Mouse (Mus musculus): Measurements from ENCODE around the gene Mast3. TPM values are rescaled to one million over a fixed set of nuclear protein-coding genes. Genes with fewer than 3 reads are reported as not detected.

Gene Mast3
- polyA plus RNA-seq, 1 experiment: 32.5 TPM

- Histone ChIP-seq H3K27me3 (ENCODE audit: control insufficient read depth, insufficient read depth, insufficient read length) (no peaks in the 10 kb centered on the region), H3K79me2 (ENCODE audit: control insufficient read depth, insufficient read depth) (peaks cover 24% of the 10 kb centered on the region), H3K79me3 (ENCODE audit: low read depth) (peaks cover 10% of the 10 kb centered on the region), H3K36me3 (ENCODE audit: control insufficient read depth, insufficient read depth) (peaks cover 28% of the 10 kb centered on the region), H3ac (ENCODE audit: control insufficient read depth, insufficient read length, low read depth) (no peak overlapping the region), H3K4me3 (ENCODE audit: insufficient read depth, poor library complexity, severe bottlenecking) (no peak overlapping the region)
- TF ChIP-seq CTCF (IDR thresholded peaks at IDR 0.05; ENCODE audit: control insufficient read depth, insufficient read depth, insufficient read length) (no peak), MYOD1 (IDR thresholded peaks at IDR 0.05; ENCODE audit: control insufficient read depth, insufficient read length, low read depth) (no peak), MAX (IDR thresholded peaks at IDR 0.05) (no peak)
Measured at GRCm38 (mm10) chr8:70789046-70789445, 15.8 kb downstream of the Mast3 start.

GRCm38 (mm10) chr8:70787941-70788667 is 16.8 kb downstream of the Mast3 start:
- Histone ChIP-seq H3ac (ENCODE audit: control insufficient read depth, insufficient read length, low read depth) (no peak overlapping the region), H3K27me3 (ENCODE audit: control insufficient read depth, insufficient read depth, insufficient read length) (no peaks in the 10 kb centered on the region), H3K4me3 (ENCODE audit: insufficient read depth, poor library complexity, severe bottlenecking) (no peak overlapping the region), H3K79me3 (ENCODE audit: low read depth) (peaks cover 10% of the 10 kb centered on the region), H3K36me3 (ENCODE audit: control insufficient read depth, insufficient read depth) (peaks cover 28% of the 10 kb centered on the region), H3K79me2 (ENCODE audit: control insufficient read depth, insufficient read depth) (peaks cover 24% of the 10 kb centered on the region)
- TF ChIP-seq MYOG (IDR thresholded peaks at IDR 0.05; ENCODE audit: control insufficient read depth, extremely low read depth, insufficient read length) (no peak), MYOD1 (IDR thresholded peaks at IDR 0.05; ENCODE audit: control insufficient read depth, insufficient read length, low read depth) (no peak), USF1 (IDR thresholded peaks at IDR 0.05; ENCODE audit: low read depth) (no peak), CTCF (IDR thresholded peaks at IDR 0.05; ENCODE audit: control insufficient read depth, insufficient read depth, insufficient read length) (no peak), MAX (IDR thresholded peaks at IDR 0.05) (no peak), CEBPB (IDR thresholded peaks at IDR 0.05; ENCODE audit: low read depth) (no peak), FOSL1 (IDR thresholded peaks at IDR 0.05; ENCODE audit: insufficient read depth, low read length, poor library complexity, severe bottlenecking) (no peak)

- no peak for TF ChIP-seq FOSL1 (IDR thresholded peaks at IDR 0.05; ENCODE audit: insufficient read depth, low read length, poor library complexity, severe bottlenecking)
- no peak for TF ChIP-seq MYOG (IDR thresholded peaks at IDR 0.05; ENCODE audit: control insufficient read depth, extremely low read depth, insufficient read length)
- TF ChIP-seq CEBPB (IDR thresholded peaks at IDR 0.05; ENCODE audit: low read depth): no peak
- no peak for TF ChIP-seq CTCF (IDR thresholded peaks at IDR 0.05; ENCODE audit: control insufficient read depth, insufficient read depth, insufficient read length)
- no peak for TF ChIP-seq MYOD1 (IDR thresholded peaks at IDR 0.05; ENCODE audit: control insufficient read depth, insufficient read length, low read depth)
- TF ChIP-seq MAX (IDR thresholded peaks at IDR 0.05): no peak
- TF ChIP-seq USF1 (IDR thresholded peaks at IDR 0.05; ENCODE audit: low read depth): no peak
- peaks cover 22% of the 10 kb centered on the region for H3K79me2 ChIP-seq (ENCODE audit: control insufficient read depth, insufficient read depth)
- no peak overlapping the region for H3K4me3 ChIP-seq (ENCODE audit: insufficient read depth, poor library complexity, severe bottlenecking)
- peaks cover 28% of the 10 kb centered on the region for H3K36me3 ChIP-seq (ENCODE audit: control insufficient read depth, insufficient read depth)
- peaks cover 10% of the 10 kb centered on the region for H3K79me3 ChIP-seq (ENCODE audit: low read depth)
- no peak overlapping the region for H3ac ChIP-seq (ENCODE audit: control insufficient read depth, insufficient read length, low read depth)
- no peaks in the 10 kb centered on the region for H3K27me3 ChIP-seq (ENCODE audit: control insufficient read depth, insufficient read depth, insufficient read length)
Measured at GRCm38 (mm10) chr8:70787051-70787445, 17.8 kb downstream of the Mast3 start.

GRCm38 (mm10) chr8:70786291-70787050 is 18.4 kb downstream of the Mast3 start:
- no peak overlapping the region for H3K4me3 ChIP-seq (ENCODE audit: insufficient read depth, poor library complexity, severe bottlenecking)
- H3K79me3 ChIP-seq (ENCODE audit: low read depth): peaks cover 4% of the 10 kb centered on the region
- no peaks in the 10 kb centered on the region for H3K27me3 ChIP-seq (ENCODE audit: control insufficient read depth, insufficient read depth, insufficient read length)
- TF ChIP-seq FOSL1 (IDR thresholded peaks at IDR 0.05; ENCODE audit: insufficient read depth, low read length, poor library complexity, severe bottlenecking): no peak
- no peak for TF ChIP-seq MYOG (IDR thresholded peaks at IDR 0.05; ENCODE audit: control insufficient read depth, extremely low read depth, insufficient read length)
- TF ChIP-seq MAX (IDR thresholded peaks at IDR 0.05): no peak
- TF ChIP-seq CEBPB (IDR thresholded peaks at IDR 0.05; ENCODE audit: low read depth): no peak
- no peak for TF ChIP-seq CTCF (IDR thresholded peaks at IDR 0.05; ENCODE audit: control insufficient read depth, insufficient read depth, insufficient read length)
- TF ChIP-seq USF1 (IDR thresholded peaks at IDR 0.05; ENCODE audit: low read depth): no peak
- TF ChIP-seq MYOD1 (IDR thresholded peaks at IDR 0.05; ENCODE audit: control insufficient read depth, insufficient read length, low read depth): no peak
- H3K79me2 ChIP-seq (ENCODE audit: control insufficient read depth, insufficient read depth): peaks cover 16% of the 10 kb centered on the region
- H3K36me3 ChIP-seq (ENCODE audit: control insufficient read depth, insufficient read depth): peaks cover 33% of the 10 kb centered on the region
- no peak overlapping the region for H3ac ChIP-seq (ENCODE audit: control insufficient read depth, insufficient read length, low read depth)

GRCm38 (mm10) chr8:70780093-70780492 is 24.8 kb downstream of the Mast3 start:
- TF ChIP-seq MAX (IDR thresholded peaks at IDR 0.05) (no peak), MYOG (IDR thresholded peaks at IDR 0.05; ENCODE audit: control insufficient read depth, extremely low read depth, insufficient read length) (no peak), MYOD1 (IDR thresholded peaks at IDR 0.05; ENCODE audit: control insufficient read depth, insufficient read length, low read depth) (no peak), CTCF (IDR thresholded peaks at IDR 0.05; ENCODE audit: control insufficient read depth, insufficient read depth, insufficient read length) (no peak), USF1 (IDR thresholded peaks at IDR 0.05; ENCODE audit: low read depth) (no peak), CEBPB (IDR thresholded peaks at IDR 0.05; ENCODE audit: low read depth) (no peak), FOSL1 (IDR thresholded peaks at IDR 0.05; ENCODE audit: insufficient read depth, low read length, poor library complexity, severe bottlenecking) (no peak)
- Histone ChIP-seq H3K79me3 (ENCODE audit: low read depth) (peaks cover 8% of the 10 kb centered on the region), H3K36me3 (ENCODE audit: control insufficient read depth, insufficient read depth) (peaks cover 19% of the 10 kb centered on the region), H3ac (ENCODE audit: control insufficient read depth, insufficient read length, low read depth) (no peak overlapping the region), H3K27me3 (ENCODE audit: control insufficient read depth, insufficient read depth, insufficient read length) (no peaks in the 10 kb centered on the region), H3K4me3 (ENCODE audit: insufficient read depth, poor library complexity, severe bottlenecking) (no peak overlapping the region), H3K79me2 (ENCODE audit: control insufficient read depth, insufficient read depth) (peaks cover 26% of the 10 kb centered on the region)
